Mouse (Mus musculus) cerebellum, postnatal 10 days (tissue): ENCODE measurements around the gene Sirt3.
A peak's percentile ranks its signal among the peaks of the same experiment; 100 is the strongest.
"Not testable (repeated sequence)": the region's sequence is repeated elsewhere in the genome, so short reads cannot be mapped to it uniquely, and the experiment has no call there.

Experiments used
- DNase-seq, 2 experiments: peaks; one replicate each; pipeline ENCODE4 v3.0.0; 2021; ENCODE audit warnings: mixed read lengths in 2 of 2

Sirt3 gene

GRCm38 (mm10) chr7:140894611-140895010 lies 12.5 kb upstream of the Sirt3 start:
- DNase-seq, result no peak

GRCm38 (mm10) chr7:140894031-140894430 lies 11.9 kb upstream of the Sirt3 start:
- DNase-seq, result no peak

- not testable (repeated sequence) for DNase-seq
These were observed 8.5 kb upstream of the Sirt3 start for GRCm38 (mm10) chr7:140890636-140891035.

- DNase-seq, result no peak
These were observed 327 bp upstream of the Sirt3 start for GRCm38 (mm10) chr7:140882469-140882803.

GRCm38 (mm10) chr7:140880865-140881515 lies 1.1 kb downstream of the Sirt3 start:
- no peak for DNase-seq

GRCm38 (mm10) chr7:140880419-140880818 lies 1.7 kb downstream of the Sirt3 start:
- no peak for DNase-seq

GRCm38 (mm10) chr7:140879355-140879754 lies 2.8 kb downstream of the Sirt3 start:
- no peak for DNase-seq

- DNase-seq, result no peak
These were observed 4.7 kb downstream of the Sirt3 start for GRCm38 (mm10) chr7:140877364-140877763.

- no peak for DNase-seq
These were observed 7.9 kb downstream of the Sirt3 start for GRCm38 (mm10) chr7:140874224-140874623.

- peak in 1 of 2 experiments; percentile 17 for DNase-seq
These were observed 17.3 kb downstream of the Sirt3 start for GRCm38 (mm10) chr7:140864761-140865160.

GRCm38 (mm10) chr7:140860728-140861127 lies 21.4 kb downstream of the Sirt3 start:
- no peak for DNase-seq

GRCm38 (mm10) chr7:140859997-140860396 lies 22.1 kb downstream of the Sirt3 start:
- no peak for DNase-seq

GRCm38 (mm10) chr7:140858746-140859145 lies 23.4 kb downstream of the Sirt3 start:
- DNase-seq, result no peak

GRCm38 (mm10) chr7:140857550-140858505 lies 24.3 kb downstream of the Sirt3 start, which contains the start of gene Bet1l:
Bet1l (minus strand) TSS chr7:140857577.
- DNase-seq, result peak; percentile 36 to 52

GRCm38 (mm10) chr7:140856785-140857549 lies 25.1 kb downstream of the Sirt3 start, which contains the start of gene Ric8a:
Ric8a (plus strand) TSS chr7:140856957.
- peak; percentile 91 to 93 for DNase-seq

GRCm38 (mm10) chr7:140855860-140856784 lies 26.0 kb downstream of the Sirt3 start, which contains the start of gene Gm45785:
Gm45785 (minus strand) TSS chr7:140856331.
- peak; percentile 87 to 89 for DNase-seq

GRCm38 (mm10) chr7:140855181-140855580 lies 26.9 kb downstream of the Sirt3 start:
- DNase-seq, result no peak

GRCm38 (mm10) chr7:140854483-140854882 lies 27.6 kb downstream of the Sirt3 start:
- no peak for DNase-seq

- no peak for DNase-seq
These were observed 28.7 kb downstream of the Sirt3 start for GRCm38 (mm10) chr7:140853386-140853785.

- DNase-seq, result no peak
These were observed 30.2 kb downstream of the Sirt3 start for GRCm38 (mm10) chr7:140851916-140852315.

GRCm38 (mm10) chr7:140848591-140848990 lies 33.5 kb downstream of the Sirt3 start:
- no peak for DNase-seq
